In the genomic region with DNA sequence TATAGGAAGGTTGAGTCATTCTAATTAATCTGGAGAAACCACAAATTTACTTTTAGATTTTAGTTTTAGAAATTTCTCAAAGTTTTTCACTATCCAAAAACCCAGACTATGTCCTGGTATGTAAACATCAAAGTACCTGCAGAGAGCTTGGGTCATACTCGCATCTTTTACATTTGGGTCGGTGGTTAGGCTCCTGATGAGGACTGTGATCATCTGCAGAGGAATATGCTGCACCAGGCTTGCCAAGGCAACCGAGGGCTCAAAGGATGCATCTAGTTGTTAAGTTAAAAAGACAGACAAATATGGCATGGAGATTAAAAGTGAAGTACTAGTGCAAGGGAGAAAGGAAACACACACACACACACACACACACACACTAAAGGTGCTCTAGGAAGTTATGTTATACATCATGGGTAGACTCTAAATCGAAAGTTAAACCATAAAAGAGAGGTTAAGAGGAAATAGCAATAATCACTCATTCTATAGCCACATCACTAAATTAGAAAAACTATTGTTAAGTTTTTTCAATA, we compare ENCODE assay signal across 8 mouse cellular contexts. TPM values are rescaled to one million over a fixed set of nuclear protein-coding genes. Genes with fewer than 3 reads are reported as not detected.
DNase-seq lines count a peak whose midpoint lies in the region; TF ChIP-seq lines count a peak whose summit lies in the region.

No protein-coding gene starts in this region.

- no peak for DNase-seq in lung, adult 2 months
- DNase-seq in lung, postnatal 25 days (ENCODE audit: low spot score), result no peak
- peak; percentile 76 for DNase-seq in induced T-regulatory cell, adult 2 months (ENCODE audit: low read depth)
- DNase-seq in cerebellum, adult 11-12 months, result no peak
- DNase-seq in ovary, postnatal 36 days (ENCODE audit: low spot score), result no peak
- no peak for DNase-seq in spleen, postnatal 10 days (ENCODE audit: low spot score in 2 of 2)

- no peak overlapping the region for H3K27ac ChIP-seq in cortical plate, adult 2 months (ENCODE audit: insufficient read depth, low read length)

- no peak overlapping the region for H3ac ChIP-seq in myocyte (ENCODE audit: control insufficient read depth, insufficient read length)

- WGBS in lung, adult 2 months, result 44% methylated on average over 4 of the region's 4 CpGs

- H3K27me3 ChIP-seq in myocyte (ENCODE audit: control insufficient read depth, insufficient read depth, insufficient read length), result no peaks in the 10 kb centered on the region

- H3K4me1 ChIP-seq in lung, adult 2 months (ENCODE audit: control insufficient read depth, insufficient read depth, low read length), result peaks cover 6% of the 10 kb centered on the region
- peaks cover 4% of the 10 kb centered on the region; the same call in 1 of the 2 replicates for H3K4me1 ChIP-seq in cortical plate, adult 2 months (ENCODE audit: control insufficient read depth, insufficient read depth, low read length)

- peak overlapping the region; percentile 54 for H3K4me3 ChIP-seq in lung, adult 2 months (replicated peaks; ENCODE audit: extremely low read depth, low read depth, low read length)
- peak overlapping the region; percentile 5; the same call in 1 of the 2 replicates for H3K4me3 ChIP-seq in cortical plate, adult 2 months (ENCODE audit: insufficient read depth, low read length)
- H3K4me3 ChIP-seq in myocyte, result peak overlapping the region; percentile 58

- TF ChIP-seq CTCF in lung, adult 2 months (IDR thresholded peaks at IDR 0.05; ENCODE audit: insufficient read depth, low read length), result no peak
- TF ChIP-seq CTCF in cortical plate, adult 2 months (IDR thresholded peaks at IDR 0.05; ENCODE audit: extremely low read depth, insufficient read depth, low read length), result no peak

- peak overlapping the region; percentile 95 for H3K4me2 ChIP-seq in myocyte (ENCODE audit: low read depth)

- H3K79me2 ChIP-seq in myocyte (ENCODE audit: control insufficient read depth, insufficient read depth), result peaks cover 38% of the 10 kb centered on the region

- H3K36me3 ChIP-seq in myocyte (ENCODE audit: control insufficient read depth, insufficient read depth), result peaks cover 15% of the 10 kb centered on the region

- no peak for TF ChIP-seq POLR2A in lung, adult 2 months (IDR thresholded peaks at IDR 0.05; ENCODE audit: borderline replicate concordance, extremely low read depth, low read depth, low read length)
- no peak for TF ChIP-seq POLR2A in cortical plate, adult 2 months (IDR thresholded peaks at IDR 0.05; ENCODE audit: extremely low read depth, insufficient read depth, low read length)
- no peak for TF ChIP-seq POLR2A in myocyte (IDR thresholded peaks at IDR 0.05; ENCODE audit: insufficient read length, low read depth)

TF ChIP-seq in myocyte, 11 proteins besides CTCF, POLR2A, EP300 and RAD21:
- TF ChIP-seq CEBPB (IDR thresholded peaks at IDR 0.05; ENCODE audit: insufficient read depth, poor library complexity, severe bottlenecking) (no peak), TCF3 (IDR thresholded peaks at IDR 0.05; ENCODE audit: insufficient read length, low read depth) (no peak), POLR2AphosphoS2 (IDR thresholded peaks at IDR 0.05; ENCODE audit: insufficient read length, low read depth) (no peak), MAX (IDR thresholded peaks at IDR 0.05; ENCODE audit: low read depth) (no peak), REST (IDR thresholded peaks at IDR 0.05; ENCODE audit: insufficient read depth, insufficient read length) (no peak), USF1 (IDR thresholded peaks at IDR 0.05; ENCODE audit: low read depth) (no peak), MYOG (IDR thresholded peaks at IDR 0.05; ENCODE audit: control insufficient read depth in 1 of 3, insufficient read depth in 1 of 3, insufficient read length in 2 of 3, low read depth in 2 of 3) (no peak), E2F4 (IDR thresholded peaks at IDR 0.05; ENCODE audit: insufficient read depth) (no peak), MYOD1 (IDR thresholded peaks at IDR 0.05; ENCODE audit: control insufficient read depth in 1 of 3, insufficient read length in 2 of 3, low read depth in 2 of 3) (no peak), TCF12 (IDR thresholded peaks at IDR 0.05; ENCODE audit: insufficient read depth, poor library complexity, severe bottlenecking) (no peak), SRF (IDR thresholded peaks at IDR 0.05; ENCODE audit: control insufficient read depth, insufficient read length, low read depth) (no peak)
TF ChIP-seq in myocyte: peak in this region for 0.

RNA-seq across cellular contexts. Expression of gene Usp38, which starts 2.6 kb away (rescaled TPM):
- polyA plus RNA-seq in lung, adult 2 months (2012; rRNA removed), result 8.1 and 8.8 TPM in 2 replicates
- 11.4 TPM in 2 replicates for polyA plus RNA-seq in cortical plate, adult 2 months (2012; rRNA removed)
- 6.1 TPM for polyA plus RNA-seq in myocyte (2012; fragmentation: generic; extraction: Trizol)

Comparison
In these comparisons a context has a peak if more than half of its experiments do, and no peak if none do; other contexts are left out.
1. H3K4me3 ChIP-seq: peak in every context shown above with its lines; median percentile 58 in myocyte; 54 in lung, adult 2 months; 5 in cortical plate, adult 2 months.